Mouse (Mus musculus) testis, adult 2 months (tissue): ENCODE data around the gene Tead4.

Experiments
- CTCF ChIP-seq: fragments of 200-500 bp; IDR thresholded peaks from 2 replicates; pipeline ENCODE4 v1.5.1; 2012; ENCODE audit warnings: low read depth, mild to moderate bottlenecking, inconsistent platforms, low read length, moderate library complexity; ENCODE audit not compliant: control insufficient read depth, insufficient read depth, insufficient replicate concordance
- POLR2A ChIP-seq: fragments of 200-500 bp; IDR thresholded peaks from 2 replicates; pipeline ENCODE4 v1.6.1; 2012; ENCODE audit warnings: low read depth, mild to moderate bottlenecking, inconsistent platforms, low read length, moderate library complexity; ENCODE audit not compliant: control insufficient read depth

GRCm38 (mm10) chr6:128301458-128301857 is 835 bp upstream of the Tead4 start:
- TF ChIP-seq POLR2A (no peak), CTCF (no peak)
